ENCODE assay signal across 14 mouse cellular contexts in genomic region chr11:106795679-106796078, GRCm38 (mm10). TPM values are rescaled to one million over a fixed set of nuclear protein-coding genes. Genes with fewer than 3 reads are reported as not detected.
DNase-seq lines count a peak whose midpoint lies in the region; ATAC-seq and TF ChIP-seq lines count a peak whose summit lies in the region.
"Had no signal": no experiment of that assay in that cellular context is flagged by ENCODE, and none has a peak within 500 bp of the region (broad histone marks: within the 10 kb centered on the region; RNA-seq: fewer than 3 reads in every experiment).

No protein-coding gene starts in this region.

- DNase-seq in heart, postnatal 25 days (ENCODE audit: low spot score): no peak
- peak; percentile 74 for DNase-seq in lung, postnatal 0 days (ENCODE audit: low spot score)
- DNase-seq in lung, adult 18-20 months: no peak
- DNase-seq in embryonic facial prominence, embryonic 14.5 days (ENCODE audit: low spot score): peak; percentile 93
- no peak for DNase-seq in stomach, postnatal 0 days (ENCODE audit: low spot score)
- DNase-seq: midbrain, embryonic 14.5 days; thymus, postnatal 25 days had no signal

- 45% methylated on average over 9 of the region's 9 CpGs for WGBS in heart, embryonic 12.5 days
- WGBS in lung, postnatal 0 days: 36% methylated on average over 9 of the region's 9 CpGs
- 29% methylated on average over 9 of the region's 9 CpGs for WGBS in embryonic facial prominence, embryonic 14.5 days
- WGBS in stomach, postnatal 0 days: 52% methylated on average over 9 of the region's 9 CpGs
- 80% methylated on average over 9 of the region's 9 CpGs for WGBS in neural tube, embryonic 15.5 days

- H3K4me3 ChIP-seq in heart, embryonic 12.5 days: no peak overlapping the region
- no peak overlapping the region for H3K4me3 ChIP-seq in lung, postnatal 0 days (ENCODE audit: low read depth, low read length)
- no peak overlapping the region for H3K4me3 ChIP-seq in embryonic facial prominence, embryonic 14.5 days (ENCODE audit: low read depth, low read length)
- H3K4me3 ChIP-seq in stomach, postnatal 0 days (ENCODE audit: low read depth, low read length): no peak overlapping the region
- no peak overlapping the region for H3K4me3 ChIP-seq in neural tube, embryonic 15.5 days (replicated peaks)
- H3K4me3 ChIP-seq: liver, embryonic 15.5 days; neural tube, embryonic 12.5 days had no signal

- no peaks in the 10 kb centered on the region for H3K4me1 ChIP-seq in heart, embryonic 12.5 days (replicated peaks)
- H3K4me1 ChIP-seq in lung, postnatal 0 days (ENCODE audit: insufficient read depth, low read depth, low read length): no peaks in the 10 kb centered on the region
- peaks cover 8% of the 10 kb centered on the region; the same call in 1 of the 2 replicates for H3K4me1 ChIP-seq in embryonic facial prominence, embryonic 14.5 days (ENCODE audit: control insufficient read depth, insufficient read depth, low read length)
- no peaks in the 10 kb centered on the region for H3K4me1 ChIP-seq in stomach, postnatal 0 days (replicated peaks; ENCODE audit: control insufficient read depth, insufficient read depth)
- H3K4me1 ChIP-seq in neural tube, embryonic 15.5 days: peaks cover 10% of the 10 kb centered on the region
- H3K4me1 ChIP-seq: neural tube, embryonic 12.5 days had no signal

- no peak overlapping the region for H3K27ac ChIP-seq in heart, embryonic 12.5 days (ENCODE audit: poor library complexity, severe bottlenecking)
- peak overlapping the region; percentile 32; the same call in 1 of the 2 replicates for H3K27ac ChIP-seq in lung, postnatal 0 days (ENCODE audit: low read length)
- H3K27ac ChIP-seq in embryonic facial prominence, embryonic 14.5 days (replicated peaks; ENCODE audit: low read depth, low read length): peak overlapping the region; percentile 61
- H3K27ac ChIP-seq in stomach, postnatal 0 days (replicated peaks): no peak overlapping the region
- no peak overlapping the region for H3K27ac ChIP-seq in neural tube, embryonic 15.5 days (replicated peaks)
- H3K27ac ChIP-seq: liver, embryonic 15.5 days; neural tube, embryonic 12.5 days had no signal

- intact Hi-C loops in heart, postnatal 25 days (cut with DNase I): no loop called here

- peaks cover 76% of the 10 kb centered on the region for H3K36me3 ChIP-seq in heart, embryonic 12.5 days
- H3K36me3 ChIP-seq in lung, postnatal 0 days (ENCODE audit: insufficient read depth, low read length): peaks cover 24% of the 10 kb centered on the region
- H3K36me3 ChIP-seq in embryonic facial prominence, embryonic 14.5 days (ENCODE audit: control insufficient read depth, insufficient read depth, low read length): peaks cover 61% of the 10 kb centered on the region
- H3K36me3 ChIP-seq in stomach, postnatal 0 days (ENCODE audit: control insufficient read depth, insufficient read depth, low read length): peaks cover 7% of the 10 kb centered on the region
- peaks cover 63% of the 10 kb centered on the region for H3K36me3 ChIP-seq in neural tube, embryonic 15.5 days

- H3K27me3 ChIP-seq in heart, embryonic 12.5 days (replicated peaks): no peaks in the 10 kb centered on the region
- no peaks in the 10 kb centered on the region for H3K27me3 ChIP-seq in lung, postnatal 0 days (replicated peaks; ENCODE audit: insufficient read depth, low read length)
- no peaks in the 10 kb centered on the region for H3K27me3 ChIP-seq in embryonic facial prominence, embryonic 14.5 days (replicated peaks; ENCODE audit: control insufficient read depth, insufficient read depth, low read length)
- H3K27me3 ChIP-seq in stomach, postnatal 0 days (ENCODE audit: control insufficient read depth, insufficient read depth, low read length): no peaks in the 10 kb centered on the region
- no peaks in the 10 kb centered on the region for H3K27me3 ChIP-seq in neural tube, embryonic 15.5 days (replicated peaks)
- H3K27me3 ChIP-seq: CH12.LX; liver, embryonic 15.5 days; neural tube, embryonic 12.5 days had no signal

- no peak for TF ChIP-seq CTCF in lung, postnatal 0 days (IDR thresholded peaks at IDR 0.05)
- no peak for TF ChIP-seq CTCF in stomach, postnatal 0 days (IDR thresholded peaks at IDR 0.05; ENCODE audit: low read depth)

- peak; percentile 71; the same call in 1 of the 2 replicates for ATAC-seq in heart, embryonic 12.5 days (ENCODE audit: insufficient number of reproducible peaks, low FRiP score)
- ATAC-seq in lung, postnatal 0 days: peak; percentile 76
- peak; percentile 90 for ATAC-seq in embryonic facial prominence, embryonic 14.5 days (ENCODE audit: low read depth)
- peak; percentile 24; the same call in 1 of the 2 replicates for ATAC-seq in stomach, postnatal 0 days (ENCODE audit: low FRiP score, low TSS enrichment)
- ATAC-seq in neural tube, embryonic 15.5 days (ENCODE audit: low FRiP score): no peak
- ATAC-seq: forebrain, embryonic 16.5 days; inflammation-experienced regulatory T-cells, adult 6 months had no signal

- H3K9ac ChIP-seq in heart, embryonic 12.5 days: no peak overlapping the region
- no peak overlapping the region for H3K9ac ChIP-seq in lung, postnatal 0 days (replicated peaks; ENCODE audit: low read depth)
- H3K9ac ChIP-seq in embryonic facial prominence, embryonic 14.5 days (ENCODE audit: low read depth, low read length): no peak overlapping the region; the same call in 1 of the 2 replicates
- H3K9ac ChIP-seq in stomach, postnatal 0 days (ENCODE audit: low read length): no peak overlapping the region
- no peak overlapping the region for H3K9ac ChIP-seq in neural tube, embryonic 15.5 days (replicated peaks)
- H3K9ac ChIP-seq: liver, embryonic 15.5 days; neural tube, embryonic 12.5 days had no signal

- peak; percentile 35; the same call in 1 of the 2 replicates for TF ChIP-seq EP300 in lung, postnatal 0 days (IDR thresholded peaks at IDR 0.05)
- no peak for TF ChIP-seq EP300 in stomach, postnatal 0 days (optimal IDR thresholded peaks at IDR 0.05)

- no peak overlapping the region for H3K4me2 ChIP-seq in heart, embryonic 12.5 days
- no peak overlapping the region for H3K4me2 ChIP-seq in lung, postnatal 0 days (replicated peaks; ENCODE audit: low read depth, low read length)
- no peak overlapping the region for H3K4me2 ChIP-seq in embryonic facial prominence, embryonic 14.5 days (ENCODE audit: low read depth, low read length)
- no peak overlapping the region for H3K4me2 ChIP-seq in stomach, postnatal 0 days (replicated peaks; ENCODE audit: low read depth)
- H3K4me2 ChIP-seq in neural tube, embryonic 15.5 days: no peak overlapping the region
- H3K4me2 ChIP-seq: liver, embryonic 15.5 days; neural tube, embryonic 12.5 days had no signal

- H3K9me3 ChIP-seq in heart, embryonic 12.5 days (replicated peaks): peaks cover 6% of the 10 kb centered on the region
- no peaks in the 10 kb centered on the region for H3K9me3 ChIP-seq in lung, postnatal 0 days (ENCODE audit: low read length)
- 0 out of 2 replicates have a peak, but pooled peaks cover 5% of the 10 kb centered on the region for H3K9me3 ChIP-seq in embryonic facial prominence, embryonic 14.5 days (ENCODE audit: control insufficient read depth, low read length)
- H3K9me3 ChIP-seq in stomach, postnatal 0 days (ENCODE audit: control insufficient read depth, low read length): no peaks in the 10 kb centered on the region
- no peaks in the 10 kb centered on the region for H3K9me3 ChIP-seq in neural tube, embryonic 15.5 days (replicated peaks)
- H3K9me3 ChIP-seq: liver, embryonic 15.5 days had no signal

RNA-seq across cellular contexts. Expression of gene Cep95, which starts 6.6 kb away (rescaled TPM):
- polyA plus RNA-seq in heart, embryonic 12.5 days (2016; fragmentation: Nextera tagmentation; extraction: Ambion mirVana): 14.9 and 16.2 TPM in 2 replicates
- 1 to 10 TPM; 5.9 to 7.3 TPM for total RNA-seq in heart, postnatal 25 days (2021)
- polyA plus RNA-seq in lung, postnatal 0 days (2015; fragmentation: Nextera tagmentation; extraction: Ambion mirVana): 9.5 and 12.1 TPM in 2 replicates
- polyA plus RNA-seq in embryonic facial prominence, embryonic 14.5 days (2014; fragmentation: Nextera tagmentation; extraction: Ambion mirVana): 15.8 and 16.6 TPM in 2 replicates
- 4.9 and 5.7 TPM in 2 replicates for polyA plus RNA-seq in stomach, postnatal 0 days (2015; fragmentation: Nextera tagmentation; extraction: Ambion mirVana)
- polyA plus RNA-seq in neural tube, embryonic 15.5 days (2015; fragmentation: Nextera tagmentation; extraction: Ambion mirVana): 15.1 and 16.3 TPM in 2 replicates

RNA-seq across cellular contexts. Expression of gene Ddx5, which starts 6.7 kb away (rescaled TPM):
- polyA plus RNA-seq in heart, embryonic 12.5 days (2016; fragmentation: Nextera tagmentation; extraction: Ambion mirVana): 243 and 248 TPM in 2 replicates
- total RNA-seq in heart, postnatal 25 days (2021): 100 to 1,000 TPM; 310 to 351 TPM
- 296 and 352 TPM in 2 replicates for polyA plus RNA-seq in lung, postnatal 0 days (2015; fragmentation: Nextera tagmentation; extraction: Ambion mirVana)
- 334 and 344 TPM in 2 replicates for polyA plus RNA-seq in embryonic facial prominence, embryonic 14.5 days (2014; fragmentation: Nextera tagmentation; extraction: Ambion mirVana)
- 175 and 178 TPM in 2 replicates for polyA plus RNA-seq in stomach, postnatal 0 days (2015; fragmentation: Nextera tagmentation; extraction: Ambion mirVana)
- 337 and 338 TPM in 2 replicates for polyA plus RNA-seq in neural tube, embryonic 15.5 days (2015; fragmentation: Nextera tagmentation; extraction: Ambion mirVana)

RNA-seq across cellular contexts. Expression of gene Polg2, which starts 16.3 kb away (rescaled TPM):
- 6.9 and 7.6 TPM in 2 replicates for polyA plus RNA-seq in heart, embryonic 12.5 days (2016; fragmentation: Nextera tagmentation; extraction: Ambion mirVana)
- 1 to 10 TPM; 4.2 to 4.9 TPM for total RNA-seq in heart, postnatal 25 days (2021)
- 9.0 and 9.1 TPM in 2 replicates for polyA plus RNA-seq in lung, postnatal 0 days (2015; fragmentation: Nextera tagmentation; extraction: Ambion mirVana)
- 9.8 and 10.2 TPM in 2 replicates for polyA plus RNA-seq in embryonic facial prominence, embryonic 14.5 days (2014; fragmentation: Nextera tagmentation; extraction: Ambion mirVana)
- 8.9 and 10.3 TPM in 2 replicates for polyA plus RNA-seq in stomach, postnatal 0 days (2015; fragmentation: Nextera tagmentation; extraction: Ambion mirVana)
- polyA plus RNA-seq in neural tube, embryonic 15.5 days (2015; fragmentation: Nextera tagmentation; extraction: Ambion mirVana): 9.1 and 11.5 TPM in 2 replicates

RNA-seq across cellular contexts. Expression of gene Milr1, which starts 44.7 kb away (rescaled TPM):
- 0.57 and 0.95 TPM in 2 replicates for polyA plus RNA-seq in heart, embryonic 12.5 days (2016; fragmentation: Nextera tagmentation; extraction: Ambion mirVana)
- 1 to 10 TPM; 1.1 to 1.6 TPM for total RNA-seq in heart, postnatal 25 days (2021)
- 2.5 and 4.1 TPM in 2 replicates for polyA plus RNA-seq in lung, postnatal 0 days (2015; fragmentation: Nextera tagmentation; extraction: Ambion mirVana)
- polyA plus RNA-seq in embryonic facial prominence, embryonic 14.5 days (2014; fragmentation: Nextera tagmentation; extraction: Ambion mirVana): 1.4 and 2.0 TPM in 2 replicates
- 2.2 and 2.8 TPM in 2 replicates for polyA plus RNA-seq in stomach, postnatal 0 days (2015; fragmentation: Nextera tagmentation; extraction: Ambion mirVana)
- 0.46 and 3.5 TPM in 2 replicates for polyA plus RNA-seq in neural tube, embryonic 15.5 days (2015; fragmentation: Nextera tagmentation; extraction: Ambion mirVana)

RNA-seq across cellular contexts. Expression of gene Pecam1, which starts 45.3 kb away (rescaled TPM):
- polyA plus RNA-seq in heart, embryonic 12.5 days (2016; fragmentation: Nextera tagmentation; extraction: Ambion mirVana): 67.9 and 73.1 TPM in 2 replicates
- 100 to 1,000 TPM; 127 to 139 TPM for total RNA-seq in heart, postnatal 25 days (2021)
- 163 and 172 TPM in 2 replicates for polyA plus RNA-seq in lung, postnatal 0 days (2015; fragmentation: Nextera tagmentation; extraction: Ambion mirVana)
- 46.8 and 48.9 TPM in 2 replicates for polyA plus RNA-seq in embryonic facial prominence, embryonic 14.5 days (2014; fragmentation: Nextera tagmentation; extraction: Ambion mirVana)
- 20.2 and 20.4 TPM in 2 replicates for polyA plus RNA-seq in stomach, postnatal 0 days (2015; fragmentation: Nextera tagmentation; extraction: Ambion mirVana)
- 14.4 and 27.3 TPM in 2 replicates for polyA plus RNA-seq in neural tube, embryonic 15.5 days (2015; fragmentation: Nextera tagmentation; extraction: Ambion mirVana)

Comparison
In these comparisons a context has a peak if more than half of its experiments do, and no peak if none do; other contexts are left out.
1. DNase-seq: peak in lung, postnatal 0 days (single experiment) and embryonic facial prominence, embryonic 14.5 days (single experiment); none in heart, postnatal 25 days (single experiment), lung, adult 18-20 months (0 of 2) and stomach, postnatal 0 days (single experiment).
2. H3K27ac ChIP-seq: peak in lung, postnatal 0 days (single experiment) and embryonic facial prominence, embryonic 14.5 days (single experiment); none in heart, embryonic 12.5 days (single experiment), stomach, postnatal 0 days (single experiment) and neural tube, embryonic 15.5 days (single experiment).